Mouse (Mus musculus) liver, postnatal 0 days (tissue): ENCODE results near the gene Fam189a1.

Experiments
- CTCF ChIP-seq: sonication (generic); IDR thresholded peaks from 2 replicates; pipeline ENCODE4 v1.5.1; 2016; ENCODE audit warnings: antibody characterized with exemption, low read depth
- EP300 ChIP-seq: IDR thresholded peaks from 2 replicates; pipeline ENCODE4 v1.6.1; 2016; ENCODE audit warnings: antibody characterized with exemption, low read depth, mild to moderate bottlenecking

DNA sequence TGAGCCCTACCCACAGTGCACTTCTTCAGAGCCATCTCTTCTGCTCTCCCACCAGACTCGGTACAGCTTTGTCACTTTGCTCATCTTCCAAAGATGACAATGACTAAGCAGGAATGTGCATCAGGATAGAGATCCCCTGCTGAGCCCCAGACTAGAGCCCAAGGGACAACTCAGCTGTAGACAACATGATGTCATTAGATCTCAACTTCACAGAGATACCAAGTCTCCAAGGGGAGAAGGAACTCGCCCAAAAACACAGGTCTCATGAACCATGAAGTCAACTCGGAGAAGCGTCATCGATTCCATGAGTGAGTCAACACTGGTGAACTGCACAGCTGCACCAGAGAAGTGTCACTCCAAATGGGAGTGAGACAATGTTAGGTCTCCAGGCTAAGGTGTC is 158.6 kb downstream of the Fam189a1 start:
- no peak for TF ChIP-seq EP300
- TF ChIP-seq CTCF: no peak
